ENCODE assay signal across 9 mouse cellular contexts in the genomic region with DNA sequence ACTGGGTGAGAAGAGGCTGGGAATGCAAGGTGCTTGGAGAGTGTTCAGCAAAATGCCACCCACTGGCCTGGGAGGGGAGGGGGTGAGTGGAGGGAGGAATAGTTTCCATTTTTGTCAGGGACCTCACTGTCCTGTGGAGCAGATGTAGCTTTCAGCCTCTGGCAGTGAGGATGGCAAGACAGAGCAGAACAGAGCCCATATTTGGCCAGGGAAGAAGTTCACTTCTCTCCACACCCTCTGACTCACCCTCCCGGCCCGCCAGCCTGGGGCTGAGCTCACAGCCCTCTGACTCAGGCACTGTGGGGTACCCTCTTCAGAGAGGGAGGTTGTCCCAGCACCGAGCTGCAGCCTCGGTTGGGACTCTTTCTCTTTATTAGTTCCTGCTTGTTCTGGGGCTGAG.
DNase-seq lines count a peak whose midpoint lies in the region; ATAC-seq and TF ChIP-seq lines count a peak whose summit lies in the region.
"Had no signal": no experiment of that assay in that cellular context is flagged by ENCODE, and none has a peak within 500 bp of the region (broad histone marks: within the 10 kb centered on the region; RNA-seq: fewer than 3 reads in every experiment).

No protein-coding gene starts in this region.

- 0 out of 2 replicates have a peak, but pooled peaks have one; percentile 57 for ATAC-seq in limb, embryonic 15.5 days (ENCODE audit: insufficient number of reproducible peaks, low FRiP score, low TSS enrichment, low read depth)
- peak; percentile 94 for ATAC-seq in lung, postnatal 0 days

- no peaks in the 10 kb centered on the region for H3K36me3 ChIP-seq in limb, embryonic 15.5 days
- H3K36me3 ChIP-seq in limb, embryonic 10.5 days, result no peaks in the 10 kb centered on the region
- H3K36me3 ChIP-seq in lung, postnatal 0 days (ENCODE audit: insufficient read depth, low read length), result no peaks in the 10 kb centered on the region
- H3K36me3 ChIP-seq in thymus, adult 2 months (ENCODE audit: control insufficient read depth, insufficient read depth, low read length), result no peaks in the 10 kb centered on the region

- TF ChIP-seq CTCF in lung, postnatal 0 days (IDR thresholded peaks at IDR 0.05), result no peak
- no peak for TF ChIP-seq CTCF in thymus, adult 2 months (IDR thresholded peaks at IDR 0.05; ENCODE audit: borderline replicate concordance, control insufficient read depth, extremely low read depth, insufficient read depth, low read length, poor library complexity)
- no peak for TF ChIP-seq CTCF in cerebellum, adult 2 months (IDR thresholded peaks at IDR 0.05; ENCODE audit: borderline replicate concordance, insufficient read depth, low read depth, low read length)

- H3K4me2 ChIP-seq in limb, embryonic 15.5 days, result no peak overlapping the region
- H3K4me2 ChIP-seq in lung, postnatal 0 days (replicated peaks; ENCODE audit: low read depth, low read length), result no peak overlapping the region

- H3K4me1 ChIP-seq in limb, embryonic 15.5 days, result 0 out of 2 replicates have a peak, but pooled peaks cover 4% of the 10 kb centered on the region
- no peaks in the 10 kb centered on the region for H3K4me1 ChIP-seq in limb, embryonic 10.5 days
- H3K4me1 ChIP-seq in lung, postnatal 0 days (ENCODE audit: insufficient read depth, low read depth, low read length), result no peaks in the 10 kb centered on the region
- peaks cover 8% of the 10 kb centered on the region for H3K4me1 ChIP-seq in thymus, adult 2 months (replicated peaks; ENCODE audit: control insufficient read depth, insufficient read depth, low read length)
- H3K4me1 ChIP-seq in cerebellum, adult 2 months (ENCODE audit: control insufficient read depth, insufficient read depth, low read length), result no peaks in the 10 kb centered on the region

- no peak for DNase-seq in limb, embryonic 10.5 days (ENCODE audit: low spot score)
- DNase-seq in heart, adult 8-10 months (ENCODE audit: low spot score), result peak; percentile 35
- peak; percentile 83 for DNase-seq in lung, postnatal 0 days (ENCODE audit: low spot score)
- peak; percentile 85 for DNase-seq in urinary bladder, postnatal 14 days (ENCODE audit: low spot score)
- DNase-seq in cerebellum, postnatal 25 days, result no peak
- DNase-seq in thymus, adult 2 months, result no peak
- DNase-seq in cerebellum, adult 2 months, result no peak
- DNase-seq: layer of hippocampus, adult 9-11 months had no signal

- H3K4me3 ChIP-seq in limb, embryonic 15.5 days, result no peak overlapping the region
- H3K4me3 ChIP-seq in limb, embryonic 10.5 days, result no peak overlapping the region
- H3K4me3 ChIP-seq in lung, postnatal 0 days (ENCODE audit: low read depth, low read length), result no peak overlapping the region
- H3K4me3 ChIP-seq in thymus, adult 2 months (ENCODE audit: control insufficient read depth, insufficient read depth, low read length), result no peak overlapping the region
- no peak overlapping the region for H3K4me3 ChIP-seq in cerebellum, adult 2 months (replicated peaks; ENCODE audit: insufficient read depth, low read depth, low read length)

- 0 out of 2 replicates have a peak overlapping the region, but pooled peaks have one; percentile 14 for H3K27ac ChIP-seq in limb, embryonic 15.5 days
- no peak overlapping the region for H3K27ac ChIP-seq in limb, embryonic 10.5 days
- H3K27ac ChIP-seq in lung, postnatal 0 days (ENCODE audit: low read length), result no peak overlapping the region
- H3K27ac ChIP-seq in thymus, adult 2 months (ENCODE audit: control insufficient read depth, insufficient read depth, low read length), result no peak overlapping the region
- no peak overlapping the region for H3K27ac ChIP-seq in cerebellum, adult 2 months (ENCODE audit: insufficient read depth, low read length)

- H3K9ac ChIP-seq in limb, embryonic 15.5 days, result no peak overlapping the region
- H3K9ac ChIP-seq in lung, postnatal 0 days (replicated peaks; ENCODE audit: low read depth), result no peak overlapping the region

- 24% methylated on average over 4 of the region's 4 CpGs for WGBS in limb, embryonic 15.5 days
- 44% methylated on average over 4 of the region's 4 CpGs for WGBS in limb, embryonic 10.5 days
- WGBS in lung, postnatal 0 days, result 20% methylated on average over 4 of the region's 4 CpGs
- 38% methylated on average over 4 of the region's 4 CpGs for WGBS in thymus, adult 2 months
- WGBS in cerebellum, adult 2 months, result 18% methylated on average over 4 of the region's 4 CpGs

- TF ChIP-seq EP300 in lung, postnatal 0 days (IDR thresholded peaks at IDR 0.05), result peak; percentile 57

- H3K27me3 ChIP-seq in limb, embryonic 15.5 days, result no peaks in the 10 kb centered on the region
- H3K27me3 ChIP-seq in limb, embryonic 10.5 days (ENCODE audit: low read depth, poor library complexity, severe bottlenecking), result no peaks in the 10 kb centered on the region
- H3K27me3 ChIP-seq in lung, postnatal 0 days (replicated peaks; ENCODE audit: insufficient read depth, low read length), result no peaks in the 10 kb centered on the region
- H3K27me3 ChIP-seq in thymus, adult 2 months (ENCODE audit: control insufficient read depth, insufficient read depth, low read length), result no peaks in the 10 kb centered on the region
- no peaks in the 10 kb centered on the region for H3K27me3 ChIP-seq in cerebellum, adult 2 months (ENCODE audit: control insufficient read depth, insufficient read depth, low read length)

- no peaks in the 10 kb centered on the region for H3K9me3 ChIP-seq in limb, embryonic 15.5 days
- no peaks in the 10 kb centered on the region for H3K9me3 ChIP-seq in limb, embryonic 10.5 days (replicated peaks)
- H3K9me3 ChIP-seq in lung, postnatal 0 days (ENCODE audit: low read length), result no peaks in the 10 kb centered on the region

- TF ChIP-seq POLR2A in thymus, adult 2 months (IDR thresholded peaks at IDR 0.05; ENCODE audit: control insufficient read depth, extremely low read depth, insufficient read depth, low read length, poor library complexity), result no peak
- no peak for TF ChIP-seq POLR2A in cerebellum, adult 2 months (IDR thresholded peaks at IDR 0.05; ENCODE audit: borderline replicate concordance, insufficient read depth, low read length)

Comparison
In these comparisons a context has a peak if more than half of its experiments do, and no peak if none do; other contexts are left out.
1. DNase-seq: peak in heart, adult 8-10 months (single experiment), lung, postnatal 0 days (single experiment) and urinary bladder, postnatal 14 days (single experiment); none in limb, embryonic 10.5 days (single experiment), cerebellum, postnatal 25 days (0 of 2), thymus, adult 2 months (single experiment) and cerebellum, adult 2 months (0 of 2).